Mouse (Mus musculus) heart, postnatal 36 days (tissue): Measurements from ENCODE around the gene H2-Eb1. TPM values are rescaled to one million over a fixed set of nuclear protein-coding genes. Genes with fewer than 3 reads are reported as not detected.

ENCODE experiments used
- DNase-seq, 2 experiments: peaks; one replicate each; pipeline ENCODE4 v3.0.0; 2021 to 2022
- intact Hi-C: fragments of 180-260 bp; cut with DNase I; formaldehyde crosslinking; loops from one replicate; pipeline ENCODE4 v1.15.1; 2025
- total RNA-seq, 2 experiments: library from RNA; stranded (reverse); gene quantifications; 2 replicates each; pipeline ENCODE4 v1.2.3; 2021

Gene H2-Eb1
- total RNA-seq, 2 experiments from 2014 or later, result 20.6 to 43.5 TPM

GRCm38 (mm10) chr17:34365031-34365430, 59.4 kb downstream of the H2-Eb1 start:
- DNase-seq, result no peak
- intact Hi-C loops, result no loop called here

Other genes with a start within 250 kb of the H2-Eb1 start
- not detected for gene H2-Oa, start 213.5 kb upstream of the H2-Eb1 start, total RNA-seq
- gene H2-DMa, start 186.3 kb upstream of the H2-Eb1 start, total RNA-seq, result 1 to 10 TPM; 4.0 to 6.5 TPM
- gene Brd2, start 183.2 kb upstream of the H2-Eb1 start, total RNA-seq, result 10 to 100 TPM; 80.5 to 87.0 TPM
- gene H2-DMb2, start 162.6 kb upstream of the H2-Eb1 start, total RNA-seq, result 1 to 10 TPM; 1.3 to 1.7 TPM
- 1 to 10 TPM; 1.5 to 2.9 TPM for gene H2-DMb1, start 152.8 kb upstream of the H2-Eb1 start, total RNA-seq
- gene Tap1, start 118.3 kb upstream of the H2-Eb1 start, total RNA-seq, result 1 to 10 TPM; 4.1 to 7.0 TPM
- gene Psmb9, start 118.1 kb upstream of the H2-Eb1 start, total RNA-seq, result 10 to 100 TPM in 1 of 2 experiments, 1 to 10 TPM in 1; 7.5 to 10.6 TPM
- 10 to 100 TPM; 11.4 to 15.1 TPM for gene Psmb8, start 108.1 kb upstream of the H2-Eb1 start, total RNA-seq
- 10 to 100 TPM; 23.6 to 24.6 TPM for gene Tap2, start 102.3 kb upstream of the H2-Eb1 start, total RNA-seq
- gene H2-Ob, start 67.0 kb upstream of the H2-Eb1 start, total RNA-seq, result under 1 TPM; 0.83 to 0.84 TPM
- gene H2-Ab1, start 48.2 kb upstream of the H2-Eb1 start, total RNA-seq, result 10 to 100 TPM; 14.8 to 32.7 TPM
- 10 to 100 TPM; 21.8 to 44.6 TPM for gene H2-Aa, start 18.0 kb upstream of the H2-Eb1 start, total RNA-seq
- not detected for gene H2-Eb2, start 19.8 kb downstream of the H2-Eb1 start, total RNA-seq
- gene Btnl2, start 49.0 kb downstream of the H2-Eb1 start, total RNA-seq, result under 1 TPM; 0.58 to 0.92 TPM
- gene Btnl1, start 71.3 kb downstream of the H2-Eb1 start, total RNA-seq, result not detected
- not detected for gene BC051142, start 93.0 kb downstream of the H2-Eb1 start, total RNA-seq
- not detected for gene Btnl4, start 171.5 kb downstream of the H2-Eb1 start, total RNA-seq
- gene Btnl6, start 211.5 kb downstream of the H2-Eb1 start, total RNA-seq, result not detected